Mouse (Mus musculus): Measurements from ENCODE around the gene Ceacam19.

DNA sequence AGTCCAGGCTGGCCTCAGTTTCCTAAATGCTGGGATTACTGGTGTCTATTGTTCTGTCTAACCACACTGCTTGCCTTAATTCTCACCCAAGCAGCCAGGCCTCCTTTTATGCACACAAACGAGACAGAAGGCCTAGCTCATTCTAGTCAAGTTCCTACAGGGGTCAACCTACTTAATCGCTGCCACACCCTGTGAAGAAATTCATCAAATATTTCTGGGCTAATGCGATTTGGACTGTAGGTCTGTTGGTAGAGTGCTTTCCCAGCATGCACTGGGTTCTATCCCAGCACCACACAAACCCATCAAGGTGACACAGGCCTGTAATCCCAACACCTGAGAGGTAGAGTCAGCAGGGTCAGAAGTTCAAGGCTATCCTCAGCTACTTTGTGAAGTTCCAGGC is 58.1 kb downstream of the Ceacam19 start:
- TF ChIP-seq CTCF (IDR thresholded peaks at IDR 0.05; ENCODE audit: low read depth) (no peak), EP300 (optimal IDR thresholded peaks at IDR 0.05) (no peak)

Measured in stomach, postnatal 0 days (tissue).